Mouse (Mus musculus) MEL (cell line): Measurements from ENCODE around the gene Polr3c. TPM values are rescaled to one million over a fixed set of nuclear protein-coding genes. Genes with fewer than 3 reads are reported as not detected.

Experiments
- DNase-seq: peaks from one replicate; pipeline ENCODE4 v3.0.0; 2011; ENCODE audit warnings: low read depth, low spot score
- H3K27ac ChIP-seq: 2 replicates; pipeline ENCODE4 v1.5.1; 2012; ENCODE audit warnings: low read depth, mild to moderate bottlenecking, control low read depth, low read length, moderate library complexity; ENCODE audit not compliant: control insufficient read depth
- H3K27me3 ChIP-seq, 2 experiments: fragments of 150-350 bp in 1 of 2; sonication (generic) in 1 of 2; 2 replicates each; pipeline ENCODE4 v1.6.1; 2012; ENCODE audit warnings: low read length in 2 of 2, mild to moderate bottlenecking in 2 of 2, improper control_type of control experiment in 1 of 2, moderate library complexity in 1 of 2; ENCODE audit not compliant: insufficient read depth in 2 of 2, control insufficient read depth in 1 of 2
- H3K36me3 ChIP-seq, 2 experiments: 2 replicates each; pipeline ENCODE4 v1.6.1; 2012 to 2014; ENCODE audit warnings: low read length in 2 of 2, improper control_type of control experiment in 1 of 2, inconsistent platforms in 1 of 2, mild to moderate bottlenecking in 1 of 2; ENCODE audit not compliant: insufficient read depth in 2 of 2, control insufficient read depth in 1 of 2
- H3K4me1 ChIP-seq, 2 experiments: fragments of 150-350 bp in 1 of 2; sonication (generic) in 1 of 2; 2 replicates each; pipeline ENCODE4 v1.6.1; 2012; ENCODE audit warnings: low read length in 2 of 2, improper control_type of control experiment in 1 of 2, mild to moderate bottlenecking in 1 of 2; ENCODE audit not compliant: insufficient read depth in 2 of 2, control insufficient read depth in 1 of 2
- H3K4me3 ChIP-seq, 2 experiments: fragments of 150-350 bp in 1 of 2; sonication (generic) in 1 of 2; 2 replicates each; pipeline ENCODE4 v1.5.1; 2012; ENCODE audit warnings: low read depth in 2 of 2, low read length in 2 of 2, mild to moderate bottlenecking in 2 of 2, moderate library complexity in 2 of 2, control low read depth in 1 of 2, improper control_type of control experiment in 1 of 2; ENCODE audit not compliant: control insufficient read depth in 1 of 2, insufficient read depth in 1 of 2
- H3K79me2 ChIP-seq: 2 replicates; pipeline ENCODE4 v1.6.1; 2012; ENCODE audit warnings: mild to moderate bottlenecking, low read length, moderate library complexity; ENCODE audit not compliant: control insufficient read depth, poor library complexity, insufficient read depth
- H3K9ac ChIP-seq: 2 replicates; pipeline ENCODE4 v1.6.1; 2012; ENCODE audit warnings: low read depth, mild to moderate bottlenecking, control low read depth, low read length, moderate library complexity; ENCODE audit not compliant: control insufficient read depth, poor library complexity, severe bottlenecking
- H3K9me3 ChIP-seq: fragments of 150-350 bp; sonication (generic); replicated peaks from 2 replicates; pipeline ENCODE4 v1.6.1; 2012; ENCODE audit warnings: mild to moderate bottlenecking, low read length, improper control_type of control experiment, moderate library complexity; ENCODE audit not compliant: insufficient read depth
- E2F4 ChIP-seq: IDR thresholded peaks from 2 replicates; pipeline ENCODE4 v1.6.1; 2011; ENCODE audit warnings: low read depth, low read length, improper control_type of control experiment, borderline replicate concordance
- GATA1 ChIP-seq: IDR thresholded peaks from 2 replicates; pipeline ENCODE4 v1.6.1; 2011; ENCODE audit warnings: low read depth, low read length, improper control_type of control experiment
- HCFC1 ChIP-seq: IDR thresholded peaks from 2 replicates; pipeline ENCODE4 v1.6.1; 2012; ENCODE audit warnings: low read depth, mild to moderate bottlenecking, inconsistent platforms, low read length, improper control_type of control experiment, moderate library complexity
- MAFK ChIP-seq: IDR thresholded peaks from 2 replicates; pipeline ENCODE4 v1.6.1; 2011; ENCODE audit warnings: low read depth, mild to moderate bottlenecking, low read length, improper control_type of control experiment, borderline replicate concordance
- MAX ChIP-seq: IDR thresholded peaks from 2 replicates; pipeline ENCODE4 v1.6.1; 2011; ENCODE audit warnings: low read length, improper control_type of control experiment
- MAZ ChIP-seq: IDR thresholded peaks from 2 replicates; pipeline ENCODE4 v1.6.1; 2012; ENCODE audit warnings: low read depth, mild to moderate bottlenecking, inconsistent platforms, low read length, improper control_type of control experiment
- MXI1 ChIP-seq: IDR thresholded peaks from 2 replicates; pipeline ENCODE4 v1.6.1; 2011; ENCODE audit warnings: mild to moderate bottlenecking, low read depth, low read length, improper control_type of control experiment
- MYC ChIP-seq: IDR thresholded peaks from 2 replicates; pipeline ENCODE4 v1.6.1; 2011; ENCODE audit warnings: low read depth, mild to moderate bottlenecking, low read length, improper control_type of control experiment, moderate library complexity
- POLR2A ChIP-seq, 2 experiments: IDR thresholded peaks; 2 replicates each; pipeline ENCODE4 v1.6.1; 2011 to 2012; ENCODE audit warnings: low read length in 2 of 2, mild to moderate bottlenecking in 2 of 2, control low read depth in 1 of 2, improper control_type of control experiment in 1 of 2, low read depth in 1 of 2, moderate library complexity in 1 of 2; ENCODE audit not compliant: control insufficient read depth in 1 of 2, insufficient read depth in 1 of 2, poor library complexity in 1 of 2
- POLR2AphosphoS2 ChIP-seq: IDR thresholded peaks from 2 replicates; pipeline ENCODE4 v1.6.1; 2011; ENCODE audit warnings: low read length, improper control_type of control experiment
- SIN3A ChIP-seq: IDR thresholded peaks from 2 replicates; pipeline ENCODE4 v1.6.1; 2012; ENCODE audit warnings: low read length, improper control_type of control experiment, inconsistent platforms
- TBP ChIP-seq: IDR thresholded peaks from 2 replicates; pipeline ENCODE4 v1.8.0; 2011; ENCODE audit warnings: low read depth, low read length, improper control_type of control experiment
- TCF12 ChIP-seq: IDR thresholded peaks from 2 replicates; pipeline ENCODE4 v1.6.1; 2014; ENCODE audit warnings: low read depth, mild to moderate bottlenecking, inconsistent platforms, low read length, improper control_type of control experiment, moderate library complexity
- UBTF ChIP-seq: IDR thresholded peaks from 2 replicates; pipeline ENCODE4 v1.6.1; 2012; ENCODE audit warnings: low read depth, mild to moderate bottlenecking, inconsistent platforms, low read length, improper control_type of control experiment, moderate library complexity, borderline replicate concordance; ENCODE audit not compliant: insufficient read depth
- ZMIZ1 ChIP-seq: IDR thresholded peaks from 2 replicates; pipeline ENCODE4 v1.6.1; 2012; ENCODE audit warnings: low read depth, mild to moderate bottlenecking, inconsistent platforms, low read length, improper control_type of control experiment, moderate library complexity
- ZNF384 ChIP-seq: IDR thresholded peaks from 2 replicates; pipeline ENCODE4 v1.6.1; 2012; ENCODE audit warnings: low read depth, mild to moderate bottlenecking, inconsistent platforms, low read length, improper control_type of control experiment
- polyA plus RNA-seq, 2 experiments: library from polyadenylated mRNA; stranded (reverse) in 1 of 2; unstranded in 1 of 2; fragments of >175 nt in 1 of 2; fragments of >200 nt in 1 of 2; gene quantifications; 2 replicates each; pipeline versions ENCODE4 v1.2.1 to v1.2.4; 2012; ENCODE audit warnings: low replicate concordance in 2 of 2, low read depth in 1 of 2; ENCODE audit not compliant: insufficient read length in 2 of 2, insufficient read depth in 1 of 2, missing spikeins in 1 of 2
- total RNA-seq: library from RNA; depleted of rRNA; stranded (reverse); fragments of 300-350 nt; gene quantifications from 2 replicates; pipeline ENCODE4 v1.2.3, GENCODE M21; 2012

Polr3c gene
- total and polyA plus RNA-seq, 3 experiments, result 48.3 to 224 (median 122) TPM

DNA sequence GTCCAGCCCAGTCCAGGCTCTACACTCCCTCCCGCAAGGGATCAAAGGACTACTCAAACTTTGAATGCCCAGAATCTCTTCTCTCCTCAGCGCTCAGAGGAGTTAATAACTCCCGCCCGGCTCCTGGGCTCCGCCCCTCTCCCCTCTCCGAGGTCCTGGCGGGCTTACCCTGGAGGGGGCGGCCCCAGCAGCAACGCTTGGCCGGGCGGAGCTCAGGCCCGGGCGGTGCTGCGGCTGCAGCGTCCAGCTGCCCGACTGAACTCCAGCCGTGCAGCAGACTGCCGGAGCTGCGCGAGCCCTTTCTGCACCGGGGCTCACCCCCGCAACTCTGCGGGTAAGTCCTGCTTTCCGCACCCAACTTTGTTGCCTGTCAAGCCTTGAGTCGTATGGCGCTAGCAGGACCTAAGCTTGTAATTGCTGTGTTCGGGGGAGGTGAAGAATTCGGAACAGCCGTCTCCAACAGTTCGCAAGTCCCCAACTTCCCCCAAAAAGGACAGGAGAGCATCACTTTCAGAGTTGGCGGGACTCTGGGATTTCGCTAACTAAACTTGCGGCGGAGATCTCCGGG lies 31.1 kb downstream of the Polr3c start, which contains the start of gene Pias3:
Gene Pias3, plus strand, starts transcription at position 187 of the 568 bp plus-strand sequence.
- peak; percentile 96 for DNase-seq
- Histone ChIP-seq H3K79me2 (peaks cover 3% of the 10 kb centered on the region; the same call in 1 of the 2 replicates), H3K27ac (peak within 1 kb of the TSS; percentile 73), H3K4me3 (peak within 1 kb of the TSS; percentile 62 to 88), H3K36me3 (peaks cover 0 to 13% of the 10 kb centered on the region in 2 experiments; a peak in 2 of 4 replicates), H3K27me3 (no peaks in the 10 kb centered on the region), H3K9ac (peak within 1 kb of the TSS; percentile 91), H3K4me1 (peaks cover 5 to 13% of the 10 kb centered on the region in 2 experiments; a peak in 3 of 4 replicates), H3K9me3 (no peaks in the 10 kb centered on the region)
- no peak for TF ChIP-seq ZMIZ1
- 0 out of 2 replicates have a peak, but pooled peaks have one; percentile 81 for TF ChIP-seq UBTF
- TF ChIP-seq GATA1, result 0 out of 2 replicates have a peak, but pooled peaks have one; percentile 1
- TF ChIP-seq HCFC1, result peak; percentile 40; the same call in 1 of the 2 replicates
- TF ChIP-seq POLR2A (IDR thresholded peaks at IDR 0.05; ENCODE audit: control insufficient read depth in 1 of 2, insufficient read depth in 1 of 2, low read depth in 1 of 2, low read length in 2 of 2, poor library complexity in 1 of 2), result peak; percentile 37 to 44; a peak in 2 of 4 replicates
- TF ChIP-seq TBP, result peak; percentile 56; the same call in 1 of the 2 replicates
- peak; percentile 71 for TF ChIP-seq SIN3A
- TF ChIP-seq TCF12, result no peak
- TF ChIP-seq E2F4, result peak; percentile 52; the same call in 1 of the 2 replicates
- TF ChIP-seq MAX, result peak; percentile 47; the same call in 1 of the 2 replicates
- TF ChIP-seq POLR2AphosphoS2, result no peak
- peak; percentile 78 for TF ChIP-seq MAZ
- TF ChIP-seq MXI1, result peak; percentile 75

DNA sequence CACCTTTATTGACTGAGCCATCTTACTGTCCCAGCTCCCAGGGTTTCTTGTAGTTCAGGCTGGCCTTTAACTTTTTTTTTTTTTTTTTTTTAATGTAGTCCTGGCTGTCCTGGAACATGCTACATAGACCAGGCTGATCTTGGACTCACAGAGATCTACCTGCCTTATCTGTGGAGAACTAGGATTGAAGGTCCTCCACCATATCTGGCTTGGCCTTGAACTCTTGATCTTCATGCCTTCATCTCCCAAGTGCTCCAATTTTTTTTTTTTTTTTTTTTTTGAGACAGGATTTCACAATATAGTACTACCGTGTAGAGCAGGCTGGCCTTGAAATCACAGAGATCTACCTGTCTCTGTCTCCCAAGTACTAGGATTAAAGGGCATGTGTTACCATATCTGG lies 33.8 kb downstream of the Polr3c start:
- peaks cover 0 to 20% of the 10 kb centered on the region in 2 experiments; a peak in 2 of 4 replicates for H3K36me3 ChIP-seq
- peaks cover 3% of the 10 kb centered on the region; the same call in 1 of the 2 replicates for H3K79me2 ChIP-seq
- H3K27me3 ChIP-seq, result no peaks in the 10 kb centered on the region
- H3K4me1 ChIP-seq, result peaks cover 14 to 25% of the 10 kb centered on the region in 2 experiments
- H3K9me3 ChIP-seq, result no peaks in the 10 kb centered on the region
- no peak overlapping the region for H3K4me3 ChIP-seq
- no peak overlapping the region for H3K27ac ChIP-seq
- TF ChIP-seq MAFK (no peak), ZNF384 (peak; percentile 63), MYC (no peak), TBP (no peak)
- no peak overlapping the region for H3K9ac ChIP-seq
- no peak for DNase-seq
